Mouse (Mus musculus) heart, embryonic 11.5 days (tissue): ENCODE data around the gene Ube2q2. TPM values are rescaled to one million over a fixed set of nuclear protein-coding genes. Genes with fewer than 3 reads are reported as not detected.

ENCODE experiments used
- ATAC-seq: fragments of 200-750 bp; cut with Nextera tagmentation; replicated peaks from 2 replicates; pipeline ENCODE4 v1.8.0; 2017; ENCODE audit warnings: moderate library complexity; ENCODE audit not compliant: insufficient number of reproducible peaks, low FRiP score, low TSS enrichment
- H3K27ac ChIP-seq: fragments of 300-500 bp; sonication (generic); 2 replicates; pipeline ENCODE4 v1.5.1; 2014; ENCODE audit warnings: mild to moderate bottlenecking, low read depth, low read length
- H3K27me3 ChIP-seq: fragments of 300-500 bp; sonication (generic); 2 replicates; pipeline ENCODE4 v1.6.1; 2014; ENCODE audit warnings: mild to moderate bottlenecking, low read length, mixed read lengths; ENCODE audit not compliant: control insufficient read depth, insufficient read depth
- H3K36me3 ChIP-seq: fragments of 300-500 bp; sonication (generic); 2 replicates; pipeline ENCODE4 v1.6.1; 2014; ENCODE audit warnings: mild to moderate bottlenecking, low read length, moderate library complexity, mixed read lengths; ENCODE audit not compliant: control insufficient read depth, insufficient read depth
- H3K4me1 ChIP-seq: fragments of 300-500 bp; sonication (generic); 2 replicates; pipeline ENCODE4 v1.6.1; 2014; ENCODE audit warnings: low read length; ENCODE audit not compliant: control insufficient read depth, insufficient read depth
- H3K4me2 ChIP-seq: fragments of 300-500 bp; sonication (generic); 2 replicates; pipeline ENCODE4 v1.6.1; 2014; ENCODE audit warnings: mild to moderate bottlenecking, moderate library complexity
- H3K4me3 ChIP-seq: fragments of 300-500 bp; sonication (generic); 2 replicates; pipeline ENCODE4 v1.5.1; 2014; ENCODE audit warnings: low read depth, low read length
- H3K9ac ChIP-seq: fragments of 300-500 bp; sonication (generic); 2 replicates; pipeline ENCODE4 v1.6.1; 2014; ENCODE audit warnings: mild to moderate bottlenecking, low read depth, low read length, moderate library complexity
- H3K9me3 ChIP-seq: fragments of 300-500 bp; sonication (generic); replicated peaks from 2 replicates; pipeline ENCODE4 v1.6.1; 2016; ENCODE audit warnings: low read length; ENCODE audit not compliant: control insufficient read depth
- WGBS: fragments of 180-500 bp; shearing (Covaris S2); extraction: QIAGEN DNeasy Blood & Tissue Kit; methylation state at CpG from one replicate; pipeline ENCODE4 v1.1.7; 2014; ENCODE audit not compliant: insufficient replicate concordance; 5-methylcytosine and 5-hydroxymethylcytosine counted together
- polyA plus RNA-seq: library from polyadenylated mRNA; unstranded; fragments of >200 nt; fragmentation: Nextera tagmentation; extraction: Ambion mirVana; gene quantifications from 2 replicates; pipeline ENCODE4 v1.2.1, GENCODE M21; 2014

The Ube2q2 gene
- polyA plus RNA-seq, 1 experiment from 2014 or later: 29.1 TPM

- Histone ChIP-seq H3K27me3 (no peaks in the 10 kb centered on the region), H3K9me3 (no peaks in the 10 kb centered on the region), H3K4me3 (no peak overlapping the region), H3K4me1 (0 out of 2 replicates have a peak, but pooled peaks cover 3% of the 10 kb centered on the region), H3K36me3 (no peaks in the 10 kb centered on the region), H3K9ac (no peak overlapping the region), H3K27ac (no peak overlapping the region), H3K4me2 (no peak overlapping the region)
- WGBS: 88% methylated on average over 5 of the region's 5 CpGs
- ATAC-seq: no peak
Observed at GRCm38 (mm10) chr9:55117293-55118055, 31.2 kb upstream of the Ube2q2 start.

- no peak overlapping the region for H3K4me2 ChIP-seq
- no peak overlapping the region for H3K27ac ChIP-seq
- 53% methylated on average over 3 of the region's 3 CpGs for WGBS
- no peaks in the 10 kb centered on the region for H3K27me3 ChIP-seq
- H3K4me3 ChIP-seq: no peak overlapping the region
- no peak for ATAC-seq
- no peaks in the 10 kb centered on the region for H3K9me3 ChIP-seq
- no peaks in the 10 kb centered on the region for H3K4me1 ChIP-seq
- no peak overlapping the region for H3K9ac ChIP-seq
- H3K36me3 ChIP-seq: no peaks in the 10 kb centered on the region
Observed at GRCm38 (mm10) chr9:55122586-55122985, 26.1 kb upstream of the Ube2q2 start.

GRCm38 (mm10) chr9:55125735-55126134 is 22.9 kb upstream of the Ube2q2 start:
- Histone ChIP-seq H3K9me3 (no peaks in the 10 kb centered on the region), H3K4me3 (no peak overlapping the region), H3K4me1 (no peaks in the 10 kb centered on the region), H3K27me3 (no peaks in the 10 kb centered on the region), H3K27ac (no peak overlapping the region), H3K9ac (no peak overlapping the region), H3K36me3 (no peaks in the 10 kb centered on the region), H3K4me2 (no peak overlapping the region)
- no peak for ATAC-seq
- WGBS: 67% methylated on average over 7 of the region's 7 CpGs

- no peak overlapping the region for H3K27ac ChIP-seq
- no peaks in the 10 kb centered on the region for H3K9me3 ChIP-seq
- H3K4me1 ChIP-seq: no peaks in the 10 kb centered on the region
- no peak overlapping the region for H3K9ac ChIP-seq
- H3K4me2 ChIP-seq: no peak overlapping the region
- no peaks in the 10 kb centered on the region for H3K27me3 ChIP-seq
- no peaks in the 10 kb centered on the region for H3K36me3 ChIP-seq
- 79% methylated on average over 1 of the region's 1 CpGs for WGBS
- no peak for ATAC-seq
- H3K4me3 ChIP-seq: no peak overlapping the region
Observed at GRCm38 (mm10) chr9:55126295-55126694, 22.4 kb upstream of the Ube2q2 start.

GRCm38 (mm10) chr9:55131851-55132250 is 16.8 kb upstream of the Ube2q2 start:
- Histone ChIP-seq H3K36me3 (no peaks in the 10 kb centered on the region), H3K27ac (no peak overlapping the region), H3K4me2 (no peak overlapping the region), H3K4me1 (peaks cover 7% of the 10 kb centered on the region), H3K9me3 (no peaks in the 10 kb centered on the region), H3K4me3 (no peak overlapping the region), H3K9ac (no peak overlapping the region), H3K27me3 (no peaks in the 10 kb centered on the region)
- no peak for ATAC-seq

GRCm38 (mm10) chr9:55136576-55136975 is 12.1 kb upstream of the Ube2q2 start:
- no peak for ATAC-seq
- 15% methylated on average over 5 of the region's 5 CpGs for WGBS
- no peak overlapping the region for H3K9ac ChIP-seq
- no peaks in the 10 kb centered on the region for H3K27me3 ChIP-seq
- no peak overlapping the region for H3K27ac ChIP-seq
- H3K36me3 ChIP-seq: no peaks in the 10 kb centered on the region
- H3K4me2 ChIP-seq: peak overlapping the region; percentile 12; the same call in 1 of the 2 replicates
- H3K4me1 ChIP-seq: peaks cover 14% of the 10 kb centered on the region
- H3K9me3 ChIP-seq: no peaks in the 10 kb centered on the region
- H3K4me3 ChIP-seq: no peak overlapping the region

GRCm38 (mm10) chr9:55137112-55137511 is 11.5 kb upstream of the Ube2q2 start:
- H3K9ac ChIP-seq: no peak overlapping the region
- 35% methylated on average over 4 of the region's 4 CpGs for WGBS
- no peaks in the 10 kb centered on the region for H3K27me3 ChIP-seq
- peaks cover 14% of the 10 kb centered on the region for H3K4me1 ChIP-seq
- H3K36me3 ChIP-seq: no peaks in the 10 kb centered on the region
- H3K4me2 ChIP-seq: peak overlapping the region; percentile 12; the same call in 1 of the 2 replicates
- no peaks in the 10 kb centered on the region for H3K9me3 ChIP-seq
- H3K27ac ChIP-seq: no peak overlapping the region; the same call in 1 of the 2 replicates
- ATAC-seq: no peak
- no peak overlapping the region for H3K4me3 ChIP-seq

GRCm38 (mm10) chr9:55139958-55140357 is 8.7 kb upstream of the Ube2q2 start:
- no peak for ATAC-seq
- no peaks in the 10 kb centered on the region for H3K9me3 ChIP-seq
- H3K27me3 ChIP-seq: no peaks in the 10 kb centered on the region
- WGBS: 64% methylated on average over 5 of the region's 5 CpGs
- H3K27ac ChIP-seq: no peak overlapping the region
- no peak overlapping the region for H3K4me3 ChIP-seq
- no peaks in the 10 kb centered on the region for H3K36me3 ChIP-seq
- H3K4me1 ChIP-seq: peaks cover 14% of the 10 kb centered on the region
- no peak overlapping the region for H3K4me2 ChIP-seq
- H3K9ac ChIP-seq: no peak overlapping the region
